Mouse (Mus musculus) small intestine, adult 2 months (tissue): ENCODE measurements around the gene Tas2r143.

Source experiments
- CTCF ChIP-seq: fragments of 200-500 bp; IDR thresholded peaks from 2 replicates; pipeline ENCODE4 v1.5.1; 2012; ENCODE audit warnings: low read depth, mild to moderate bottlenecking, control low read depth, inconsistent platforms, low read length, moderate library complexity, mixed read lengths; ENCODE audit not compliant: insufficient replicate concordance, insufficient read length; ENCODE audit errors: extremely low read depth
- POLR2A ChIP-seq: fragments of 200-500 bp; IDR thresholded peaks from 2 replicates; pipeline ENCODE4 v1.6.1; 2012; ENCODE audit warnings: low read depth, mild to moderate bottlenecking, control low read depth, inconsistent platforms, low read length, moderate library complexity

DNA sequence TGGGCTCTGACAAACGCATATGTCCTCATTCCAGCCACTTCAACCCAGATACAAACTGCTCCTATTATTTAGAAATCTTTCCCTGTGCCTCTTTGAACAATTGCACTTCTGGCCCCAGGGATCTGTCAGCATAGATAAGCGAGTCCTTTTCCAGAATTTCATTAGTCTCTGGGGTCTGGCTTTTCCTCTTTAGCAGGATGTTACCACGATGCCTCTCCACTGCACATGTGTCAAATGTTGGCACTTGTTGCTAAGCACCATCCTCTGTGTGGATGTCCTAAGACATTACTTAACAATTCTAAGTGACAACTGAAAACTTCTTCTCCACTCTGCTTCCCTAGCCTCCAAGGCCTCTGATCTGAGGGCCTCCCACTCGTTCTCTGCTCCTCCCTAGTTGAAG, 24.0 kb upstream of the Tas2r143 start:
- TF ChIP-seq CTCF (no peak), POLR2A (no peak)
